Mouse (Mus musculus) CH12.LX (cell line): ENCODE measurements around the gene Aldh1b1. TPM values are rescaled to one million over a fixed set of nuclear protein-coding genes. Genes with fewer than 3 reads are reported as not detected.

Source experiments
- DNase-seq: peaks from one replicate; pipeline ENCODE4 v3.0.0-alpha.2; 2013; ENCODE audit errors: extremely low read depth
- H3K27ac ChIP-seq: 2 replicates; pipeline ENCODE4 v1.5.1; 2012; ENCODE audit warnings: low read depth, mild to moderate bottlenecking, control low read depth, moderate library complexity; ENCODE audit not compliant: insufficient read depth
- H3K27me3 ChIP-seq: replicated peaks from 2 replicates; pipeline ENCODE3; 2012; ENCODE audit warnings: inconsistent platforms
- H3K36me3 ChIP-seq, 2 experiments: replicated peaks in 1 of 2; 2 replicates each; pipeline versions ENCODE3 to v1.6.1; 2012; ENCODE audit warnings: inconsistent platforms in 1 of 2, low read length in 1 of 2, mild to moderate bottlenecking in 1 of 2, mixed read lengths in 1 of 2, moderate library complexity in 1 of 2; ENCODE audit not compliant: control insufficient read depth in 1 of 2, insufficient read depth in 1 of 2
- H3K4me1 ChIP-seq, 2 experiments: 2 replicates each; pipeline ENCODE4 v1.6.1; 2012; ENCODE audit warnings: inconsistent platforms in 1 of 2, moderate library complexity in 1 of 2; ENCODE audit not compliant: insufficient read depth in 2 of 2, control insufficient read depth in 1 of 2
- H3K4me2 ChIP-seq: 2 replicates; pipeline ENCODE4 v1.6.1; 2012; ENCODE audit warnings: low read depth, mild to moderate bottlenecking, control low read depth; ENCODE audit not compliant: poor library complexity, insufficient read depth, severe bottlenecking
- H3K4me3 ChIP-seq, 3 experiments: fragments of 150-350 bp in 1 of 3; sonication (generic) in 1 of 3; replicated peaks in 1 of 3; 2 replicates each; pipeline versions ENCODE3 to v1.5.1; 2011 to 2012; ENCODE audit warnings: low read depth in 2 of 3, low read length in 2 of 3, mild to moderate bottlenecking in 2 of 3, moderate library complexity in 2 of 3, control low read depth in 1 of 3, improper control_type of control experiment in 1 of 3, inconsistent platforms in 1 of 3, mixed read lengths in 1 of 3; ENCODE audit not compliant: poor library complexity in 1 of 3
- H3K79me2 ChIP-seq: replicated peaks from 2 replicates; pipeline ENCODE4 v1.6.1; 2012; ENCODE audit warnings: mild to moderate bottlenecking, moderate library complexity; ENCODE audit not compliant: control insufficient read depth, poor library complexity, insufficient read depth, severe bottlenecking; ENCODE audit errors: extremely low read depth
- H3K9ac ChIP-seq: 2 replicates; pipeline ENCODE4 v1.6.1; 2012; ENCODE audit warnings: low read depth, mild to moderate bottlenecking, control low read depth, moderate library complexity; ENCODE audit not compliant: insufficient read depth
- H3K9me3 ChIP-seq: replicated peaks from 2 replicates; pipeline ENCODE3; 2012; ENCODE audit warnings: low read length, inconsistent platforms, mixed read lengths
- BHLHE40 ChIP-seq: IDR thresholded peaks from 2 replicates; pipeline ENCODE4 v1.6.1; 2011; ENCODE audit warnings: mild to moderate bottlenecking, low read depth, low read length, improper control_type of control experiment
- CHD1 ChIP-seq: IDR thresholded peaks from 2 replicates; pipeline ENCODE4 v1.6.1; 2012; ENCODE audit warnings: low read depth, low read length, improper control_type of control experiment, inconsistent platforms
- E2F4 ChIP-seq: IDR thresholded peaks from 2 replicates; pipeline ENCODE4 v1.6.1; 2011; ENCODE audit warnings: low read depth, low read length, improper control_type of control experiment; ENCODE audit not compliant: insufficient replicate concordance
- ELF1 ChIP-seq: IDR thresholded peaks from 2 replicates; pipeline ENCODE4 v1.6.1; 2014; ENCODE audit warnings: low read depth, mild to moderate bottlenecking, inconsistent platforms, low read length, improper control_type of control experiment
- EP300 ChIP-seq: IDR thresholded peaks from 2 replicates; pipeline ENCODE4 v1.6.1; 2011; ENCODE audit warnings: low read length, improper control_type of control experiment
- GABPA ChIP-seq: IDR thresholded peaks from 2 replicates; pipeline ENCODE4 v1.6.1; 2012; ENCODE audit warnings: low read depth, low read length, improper control_type of control experiment, inconsistent platforms; ENCODE audit not compliant: insufficient replicate concordance
- HCFC1 ChIP-seq: IDR thresholded peaks from 2 replicates; pipeline ENCODE4 v1.6.1; 2012; ENCODE audit warnings: low read depth, mild to moderate bottlenecking, inconsistent platforms, low read length, improper control_type of control experiment
- IRF4 ChIP-seq: IDR thresholded peaks from 2 replicates; pipeline ENCODE4 v1.6.1; 2014; ENCODE audit warnings: low read depth, mild to moderate bottlenecking, inconsistent platforms, low read length, improper control_type of control experiment
- KAT2A ChIP-seq: IDR thresholded peaks from 2 replicates; pipeline ENCODE4 v1.6.1; 2012; ENCODE audit warnings: low read length, improper control_type of control experiment, inconsistent platforms; ENCODE audit not compliant: insufficient replicate concordance
- MAZ ChIP-seq: IDR thresholded peaks from 2 replicates; pipeline ENCODE4 v1.6.1; 2012; ENCODE audit warnings: low read depth, mild to moderate bottlenecking, inconsistent platforms, low read length, improper control_type of control experiment, moderate library complexity
- MEF2A ChIP-seq: IDR thresholded peaks from 2 replicates; pipeline ENCODE4 v1.6.1; 2014; ENCODE audit warnings: low read depth, mild to moderate bottlenecking, inconsistent platforms, low read length, improper control_type of control experiment, borderline replicate concordance
- MXI1 ChIP-seq: IDR thresholded peaks from 2 replicates; pipeline ENCODE4 v1.6.1; 2011; ENCODE audit warnings: mild to moderate bottlenecking, low read depth, low read length, improper control_type of control experiment
- NELFE ChIP-seq: IDR thresholded peaks from 2 replicates; pipeline ENCODE4 v1.6.1; 2011; ENCODE audit warnings: low read depth, low read length, improper control_type of control experiment
- PAX5 ChIP-seq: IDR thresholded peaks from 2 replicates; pipeline ENCODE4 v1.6.1; 2012; ENCODE audit warnings: low read length, inconsistent platforms, mixed read lengths
- POLR2A ChIP-seq: IDR thresholded peaks from 2 replicates; pipeline ENCODE4 v1.6.1; 2011; ENCODE audit warnings: low read depth, mild to moderate bottlenecking, improper control_type of control experiment, low read length
- RCOR1 ChIP-seq: conservative IDR thresholded peaks from 2 replicates; pipeline ENCODE4 v1.6.1; 2012; ENCODE audit warnings: low read depth, mild to moderate bottlenecking, inconsistent platforms, low read length, improper control_type of control experiment
- SIN3A ChIP-seq: IDR thresholded peaks from 2 replicates; pipeline ENCODE4 v1.6.1; 2012; ENCODE audit warnings: low read length, improper control_type of control experiment, inconsistent platforms
- TCF12 ChIP-seq: IDR thresholded peaks from 2 replicates; pipeline ENCODE4 v1.6.1; 2014; ENCODE audit warnings: low read depth, mild to moderate bottlenecking, inconsistent platforms, low read length, improper control_type of control experiment
- USF1 ChIP-seq: IDR thresholded peaks from 2 replicates; pipeline ENCODE4 v1.6.1; 2014; ENCODE audit warnings: low read depth, mild to moderate bottlenecking, inconsistent platforms, low read length, improper control_type of control experiment
- USF2 ChIP-seq: conservative IDR thresholded peaks from 2 replicates; pipeline ENCODE4 v1.6.1; 2011; ENCODE audit warnings: low read depth, low read length, improper control_type of control experiment
- ZKSCAN1 ChIP-seq: IDR thresholded peaks from 2 replicates; pipeline ENCODE4 v1.6.1; 2012; ENCODE audit warnings: low read depth, inconsistent platforms, low read length, improper control_type of control experiment, borderline replicate concordance
- ZMIZ1 ChIP-seq: IDR thresholded peaks from 2 replicates; pipeline ENCODE4 v1.6.1; 2012; ENCODE audit warnings: low read depth, mild to moderate bottlenecking, inconsistent platforms, low read length, improper control_type of control experiment
- dilution Hi-C: fragments of 300-500 bp; cut with MboI; formaldehyde crosslinking; loops from 2 replicates; pipeline ENCODE4 v1.14.3; 2020; ENCODE audit warnings: low sequenced_read_pairs; ENCODE audit not compliant: extremely low pct_unique_long_range_greater_than_20kb, extremely low pct_ligation_motif_present
- in situ Hi-C: fragments of 300-500 bp; cut with MboI; formaldehyde crosslinking; loops from 3 replicates; pipeline ENCODE4 v1.14.3; 2019; ENCODE audit warnings: low sequenced_read_pairs, low pct_ligation_motif_present, low pct_unique_long_range_greater_than_20kb, mixed read lengths
- polyA plus RNA-seq: library from polyadenylated mRNA; unstranded; fragments of >175 nt; gene quantifications from 2 replicates; pipeline ENCODE4 v1.2.1, GENCODE M21; 2012; ENCODE audit warnings: low read depth; ENCODE audit not compliant: insufficient read length
- total RNA-seq, 2 experiments: library from RNA; depleted of rRNA; stranded (reverse); fragments of 300-350 nt in 1 of 2; fragments of >200 nt in 1 of 2; gene quantifications; 2 replicates each; pipeline ENCODE4 v1.2.3; 2012 to 2014

The Aldh1b1 gene
- total and polyA plus RNA-seq, 3 experiments, result 4.9 to 8.3 (median 6.4) TPM

GRCm38 (mm10) chr4:45762600-45762999 is 36.2 kb upstream of the Aldh1b1 start:
- dilution Hi-C loops (no loop called here), in situ Hi-C loops (loop anchor here (10.0 kb wide), 2 partner anchors 228 to 348 kb away; partner anchors contain the start of gene Shb)
- TF ChIP-seq MXI1 (no peak), MAZ (no peak), POLR2A (no peak), SIN3A (no peak), ZMIZ1 (no peak), USF1 (no peak)
- Histone ChIP-seq H3K4me3 (no peak overlapping the region), H3K27me3 (no peaks in the 10 kb centered on the region), H3K36me3 (no peaks in the 10 kb centered on the region), H3K9ac (no peak overlapping the region), H3K4me1 (peaks cover 0 to 32% of the 10 kb centered on the region in 2 experiments; a peak in 2 of 4 replicates), H3K79me2 (no peaks in the 10 kb centered on the region), H3K9me3 (peaks cover 2% of the 10 kb centered on the region), H3K4me2 (no peak overlapping the region), H3K27ac (no peak overlapping the region)
- no peak for DNase-seq

- H3K36me3 ChIP-seq, result no peaks in the 10 kb centered on the region
- no peak for DNase-seq
- H3K9me3 ChIP-seq, result peaks cover 2% of the 10 kb centered on the region
- H3K4me3 ChIP-seq, result no peak overlapping the region
- no peak overlapping the region for H3K9ac ChIP-seq
- in situ Hi-C loops, result loop anchor here (10.0 kb wide), 2 partner anchors 229 to 349 kb away; partner anchors contain the start of gene Shb
- no peak overlapping the region for H3K27ac ChIP-seq
- no peaks in the 10 kb centered on the region for H3K27me3 ChIP-seq
- dilution Hi-C loops, result no loop called here
- H3K4me2 ChIP-seq, result no peak overlapping the region
- peaks cover 0 to 32% of the 10 kb centered on the region in 2 experiments; a peak in 2 of 4 replicates for H3K4me1 ChIP-seq
- TF ChIP-seq NELFE, result no peak
- TF ChIP-seq GABPA, result no peak
- no peak for TF ChIP-seq MEF2A
- TF ChIP-seq CHD1, result no peak
- TF ChIP-seq BHLHE40, result no peak
- TF ChIP-seq HCFC1, result no peak
- no peak for TF ChIP-seq USF1
- TF ChIP-seq TCF12, result no peak
- TF ChIP-seq USF2, result no peak
- no peak for TF ChIP-seq ELF1
- no peak for TF ChIP-seq PAX5
- TF ChIP-seq E2F4, result no peak
- TF ChIP-seq EP300, result no peak
- TF ChIP-seq ZKSCAN1, result no peak
- no peak for TF ChIP-seq IRF4
- no peak for TF ChIP-seq RCOR1
- no peak for TF ChIP-seq KAT2A
- H3K79me2 ChIP-seq, result no peaks in the 10 kb centered on the region
Observed at GRCm38 (mm10) chr4:45763288-45764140, 35.3 kb upstream of the Aldh1b1 start.
